Mouse (Mus musculus) ES-Bruce4 (cell line): Measurements from ENCODE around the gene Zdhhc1.

Source experiments
- CTCF ChIP-seq: IDR thresholded peaks from one replicate; pipeline ENCODE4 v1.8.1; 2011; ENCODE audit warnings: low read depth, low read length
- EP300 ChIP-seq: IDR thresholded peaks from 2 replicates; pipeline ENCODE4 v1.6.1; 2011; ENCODE audit warnings: low read depth, low read length; ENCODE audit not compliant: insufficient read depth

DNA sequence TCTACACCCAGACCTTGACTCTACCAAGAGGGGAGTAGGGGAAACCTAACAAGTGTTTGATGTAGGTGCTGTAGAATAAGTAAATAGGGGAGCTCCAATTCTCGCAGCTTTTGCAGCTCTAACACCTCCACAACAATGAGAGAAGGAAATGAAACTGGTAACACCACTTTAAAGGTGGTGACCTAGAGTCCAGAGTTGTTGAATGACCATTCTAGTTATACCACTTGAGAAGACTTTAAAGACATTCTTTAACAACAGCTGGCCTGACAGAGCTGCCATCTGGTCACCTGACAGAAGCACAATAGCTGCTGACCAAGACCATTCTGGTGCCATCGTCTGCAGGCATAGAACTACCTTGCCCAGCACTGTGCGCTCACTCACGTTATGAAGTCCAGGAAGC, 42.2 kb upstream of the Zdhhc1 start:
- TF ChIP-seq CTCF (no peak), EP300 (no peak)
